Mouse (Mus musculus) liver, adult 10 weeks (tissue): Measurements from ENCODE around the gene Plxna3. TPM values are rescaled to one million over a fixed set of nuclear protein-coding genes. Genes with fewer than 3 reads are reported as not detected.

Source experiments
- polyA plus RNA-seq: library from polyadenylated mRNA; stranded (reverse); fragments of 350-450 nt; fragmentation: Illumina TruSeq; extraction: RNeasy Lipid Tissue Mini Kit (QIAGEN cat#74804); gene quantifications from one replicate; pipeline ENCODE4 v1.2.3, GENCODE M21; 2014; ENCODE audit warnings: low read depth, low replicate concordance

Gene Plxna3
- 0.13 TPM for polyA plus RNA-seq

DNA sequence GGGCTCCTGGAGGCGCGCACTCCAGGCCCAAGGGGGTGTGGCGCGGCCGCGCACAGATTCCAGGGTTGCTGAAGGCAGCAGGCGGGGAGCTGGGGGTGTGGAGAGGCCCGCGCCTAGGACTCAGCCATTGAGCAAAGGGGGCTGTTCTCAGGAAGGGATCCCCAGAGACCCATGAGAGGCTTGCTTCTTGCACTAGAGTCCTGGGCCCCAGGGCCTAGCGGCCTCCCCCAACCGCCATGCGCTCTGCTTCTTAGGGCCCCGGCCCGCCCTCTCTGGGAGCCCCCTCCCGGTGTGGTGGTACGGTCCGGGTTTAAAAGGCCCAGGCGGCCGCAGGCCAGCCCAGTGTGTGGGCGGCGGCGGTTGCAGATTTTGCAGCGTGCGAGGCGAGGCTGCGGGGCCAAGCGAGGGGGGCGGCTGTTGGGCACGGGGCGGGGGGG, at the start of gene Plxna3:
Plxna3 (plus strand) TSS at position 342 of the 437 bp plus-strand sequence.

DNA sequence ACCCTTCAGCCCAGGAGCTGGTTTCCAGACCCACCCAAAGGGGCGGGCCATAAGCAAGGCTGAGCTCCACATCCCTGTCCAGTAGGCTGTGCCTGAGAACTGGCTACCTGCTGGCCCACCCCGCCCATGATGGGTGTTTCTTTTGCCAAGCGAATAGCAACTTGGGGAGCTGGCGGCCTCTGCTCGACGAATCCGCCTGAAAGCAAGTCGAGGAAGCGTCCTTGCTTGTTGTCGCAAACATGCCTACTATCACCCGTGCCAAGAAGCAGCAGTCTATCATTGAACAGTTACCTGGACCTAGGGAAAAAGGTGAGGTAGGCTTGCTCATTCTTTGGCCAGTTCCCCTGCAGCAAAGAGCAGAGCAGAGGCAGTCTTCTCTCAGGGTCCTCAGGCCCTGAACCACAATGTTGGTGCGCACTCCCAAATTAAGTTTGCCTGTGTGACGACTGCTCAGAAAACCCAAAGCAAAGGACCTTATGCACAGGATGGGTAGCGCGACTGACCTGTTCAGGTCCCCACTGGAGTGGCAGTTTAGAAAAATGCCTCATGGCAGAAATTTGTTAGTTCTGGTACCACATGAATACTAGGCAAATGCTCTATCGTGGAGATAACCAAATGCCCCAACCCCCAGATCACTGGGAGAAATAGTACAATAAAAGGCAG, 47.0 kb upstream of the Plxna3 start, which contains the start of the genes Taz and Dnase1l1:
Taz (plus strand) TSS at position 181 of the 663 bp plus-strand sequence.
Dnase1l1 (minus strand) TSS at position 606 of the 663 bp plus-strand sequence.

DNA sequence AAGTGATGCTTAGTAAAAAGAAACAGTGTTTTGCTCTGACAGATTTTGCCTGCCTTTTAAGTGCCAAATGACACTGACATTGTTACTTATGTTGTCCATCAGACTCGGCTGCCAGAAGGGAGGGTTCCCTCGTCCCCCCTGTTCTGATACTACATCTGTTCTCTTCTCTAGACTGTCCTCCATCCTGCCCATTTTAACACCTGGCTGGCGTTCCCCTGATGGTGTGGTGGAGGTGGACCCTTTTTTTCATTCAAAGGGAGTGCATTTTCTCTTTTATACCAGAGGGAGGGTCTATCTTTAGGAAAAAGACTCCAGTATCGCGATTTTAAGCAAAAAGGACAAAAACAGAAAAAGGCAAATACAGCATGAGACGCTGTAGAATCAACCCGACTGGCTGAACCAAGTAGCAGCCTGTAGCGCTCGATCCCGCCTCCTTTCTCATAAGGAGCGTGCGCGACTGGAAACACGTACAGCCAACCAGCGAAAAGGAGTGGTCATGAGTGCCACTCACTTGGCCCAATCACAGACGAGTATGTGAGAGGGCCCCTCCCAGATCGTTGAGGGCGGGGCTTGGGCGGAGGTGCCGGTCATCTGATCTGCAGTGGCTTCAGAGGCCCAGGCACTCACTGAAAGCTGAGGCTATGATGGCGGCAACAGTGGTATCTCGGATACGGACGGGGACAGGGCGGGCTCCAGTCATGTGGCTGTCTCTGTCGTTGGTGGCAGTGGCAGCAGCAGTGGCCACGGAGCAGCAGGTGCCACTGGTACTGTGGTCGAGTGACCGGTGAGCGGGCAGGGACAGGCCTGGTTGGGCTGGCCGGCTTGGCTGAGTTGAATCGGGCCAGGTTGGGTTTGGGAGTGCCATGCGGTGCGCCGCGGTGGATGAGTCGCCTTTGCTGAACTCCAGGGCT, 32.1 kb upstream of the Plxna3 start, which contains the start of gene Atp6ap1:
Atp6ap1 (plus strand) TSS at position 560 of the 911 bp plus-strand sequence.

DNA sequence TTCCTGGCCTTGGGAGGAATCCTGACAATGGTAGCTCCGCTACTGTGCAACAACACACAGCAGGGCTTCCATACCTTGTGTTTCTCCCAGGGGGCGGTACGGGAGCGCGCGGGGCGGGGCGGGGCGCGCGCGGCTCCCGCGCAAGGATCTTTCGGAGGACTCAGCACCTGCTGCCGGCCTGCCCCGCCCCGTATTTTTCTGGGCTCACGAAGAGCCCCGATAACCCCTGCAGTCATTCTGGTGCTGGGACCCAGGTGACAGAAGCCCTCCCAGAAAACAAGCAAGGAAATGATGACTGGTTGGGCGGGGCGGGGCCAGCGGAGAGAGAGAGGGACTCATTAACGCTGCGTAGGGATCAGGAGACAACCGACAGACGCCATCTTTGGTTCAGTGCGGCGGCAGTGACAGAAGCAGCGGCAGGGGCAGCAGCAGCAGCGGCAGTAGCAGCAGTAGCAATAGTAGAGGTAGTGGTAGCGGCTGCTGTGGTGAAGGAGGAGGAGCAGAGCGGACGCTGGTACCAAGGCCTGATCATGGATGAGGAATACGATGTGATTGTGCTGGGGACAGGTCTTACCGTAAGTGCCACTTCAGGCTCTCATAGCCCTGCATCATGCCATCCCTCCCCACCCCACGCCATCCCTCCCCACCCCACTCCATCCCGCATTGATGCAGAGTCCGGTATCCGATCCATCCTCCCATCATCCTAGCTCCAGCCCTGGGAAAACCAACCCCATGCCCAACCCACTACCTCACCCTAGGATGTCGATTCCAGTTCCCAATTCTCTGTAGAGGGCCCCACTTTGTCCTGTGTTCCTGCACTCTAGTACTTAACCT, 23.8 kb upstream of the Plxna3 start, which contains the start of gene Gdi1:
Gdi1 (plus strand) TSS at position 132 of the 834 bp plus-strand sequence.

DNA sequence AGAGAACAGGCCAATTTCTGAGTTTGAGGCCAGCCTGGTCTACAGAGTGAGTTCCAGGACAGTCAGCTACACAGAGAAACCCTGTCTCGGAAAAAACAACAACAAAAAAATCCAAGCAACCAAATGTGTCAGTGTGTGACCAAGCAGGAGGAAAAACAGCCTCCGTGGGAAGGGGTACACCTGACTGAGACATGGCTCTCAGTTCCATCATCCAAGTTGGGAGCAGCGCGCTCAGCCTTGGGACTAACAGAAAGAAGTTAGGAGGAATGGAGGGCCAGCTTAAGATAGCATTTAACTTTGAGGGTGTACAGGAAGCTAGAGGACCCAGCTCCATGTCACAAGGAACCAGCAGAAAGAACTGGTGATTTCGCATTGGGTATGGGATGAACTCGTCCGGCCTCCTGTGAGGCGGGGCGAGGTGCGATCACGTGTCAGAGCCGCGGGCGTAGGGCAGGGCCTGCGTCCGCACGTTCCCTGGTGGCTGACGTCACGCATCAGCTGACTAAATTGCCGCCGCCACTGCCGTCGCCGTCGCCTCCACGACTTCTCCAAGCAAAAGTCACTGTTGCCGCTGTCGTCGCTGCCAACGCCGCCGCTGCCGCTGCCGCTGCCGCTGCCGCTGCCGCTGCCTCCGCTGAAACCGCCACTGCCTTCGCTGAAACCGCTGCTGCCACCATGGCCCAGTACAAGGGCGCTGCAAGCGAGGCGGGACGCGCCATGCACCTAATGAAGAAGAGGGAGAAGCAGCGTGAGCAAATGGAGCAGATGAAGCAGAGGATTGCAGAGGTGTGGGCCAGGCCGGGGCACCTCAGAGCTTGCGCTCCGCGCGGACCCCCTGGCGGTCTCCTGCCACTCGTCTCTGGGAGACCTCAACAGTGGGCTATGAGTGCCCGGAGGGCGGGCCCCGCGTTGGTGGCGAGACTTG, 16.1 kb upstream of the Plxna3 start, which contains the start of gene Fam50a:
Fam50a (plus strand) TSS at position 494 of the 925 bp plus-strand sequence.

DNA sequence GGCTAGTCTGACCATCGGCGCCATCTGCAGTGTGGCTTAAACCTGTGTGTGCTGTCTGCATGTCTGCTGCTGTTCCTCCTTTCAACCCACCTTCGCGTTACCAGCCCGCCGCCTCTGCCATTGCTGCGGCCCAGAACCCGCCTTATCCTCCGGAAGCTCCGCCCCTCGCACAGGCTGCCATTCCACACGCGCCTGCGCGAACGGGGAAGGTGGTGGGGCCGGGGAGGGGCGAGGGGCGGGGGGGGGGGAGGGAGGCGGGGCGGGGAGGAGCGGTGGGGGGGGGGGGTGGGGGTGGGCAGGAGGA, 24.6 kb downstream of the Plxna3 start, which contains the start of gene Lage3:
Lage3 (minus strand) TSS at position 152 of the 304 bp plus-strand sequence.

DNA sequence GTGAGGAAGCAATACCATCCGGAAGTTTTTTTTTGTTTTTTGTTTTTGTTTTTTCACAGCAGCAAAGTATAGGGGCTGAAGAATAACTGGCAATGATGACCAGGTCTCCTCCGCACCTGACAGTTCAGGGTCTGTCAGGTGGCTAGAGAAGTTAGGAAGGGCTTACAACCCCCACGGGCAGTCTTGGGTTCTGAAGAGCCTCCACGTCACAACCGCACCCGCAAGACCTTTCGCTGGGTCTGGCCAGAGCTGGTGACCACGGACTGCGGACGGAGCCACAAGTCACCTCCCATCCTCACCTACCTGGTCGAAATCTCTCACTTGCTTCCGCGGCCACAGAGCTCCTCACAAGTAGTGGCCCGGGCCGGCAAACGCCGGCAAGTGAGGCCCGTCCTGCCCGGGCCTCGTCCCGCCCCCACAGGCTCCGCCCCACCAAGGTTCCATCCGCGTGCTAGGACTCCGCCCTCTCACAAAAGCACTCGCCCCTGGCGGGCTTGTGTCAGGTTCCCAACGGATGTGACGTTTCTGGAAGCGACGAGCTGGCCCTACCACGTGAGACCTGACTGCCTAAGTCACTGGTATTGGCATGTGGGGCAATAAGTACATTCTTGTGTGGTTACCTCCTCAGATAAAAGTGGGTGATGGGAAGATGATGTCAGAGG, 44.2 kb downstream of the Plxna3 start, which contains the start of the genes Ubl4a and Slc10a3:
Ubl4a (minus strand) TSS at position 331 of the 662 bp plus-strand sequence.
Slc10a3 (minus strand) TSS at position 462 of the 662 bp plus-strand sequence.

DNA sequence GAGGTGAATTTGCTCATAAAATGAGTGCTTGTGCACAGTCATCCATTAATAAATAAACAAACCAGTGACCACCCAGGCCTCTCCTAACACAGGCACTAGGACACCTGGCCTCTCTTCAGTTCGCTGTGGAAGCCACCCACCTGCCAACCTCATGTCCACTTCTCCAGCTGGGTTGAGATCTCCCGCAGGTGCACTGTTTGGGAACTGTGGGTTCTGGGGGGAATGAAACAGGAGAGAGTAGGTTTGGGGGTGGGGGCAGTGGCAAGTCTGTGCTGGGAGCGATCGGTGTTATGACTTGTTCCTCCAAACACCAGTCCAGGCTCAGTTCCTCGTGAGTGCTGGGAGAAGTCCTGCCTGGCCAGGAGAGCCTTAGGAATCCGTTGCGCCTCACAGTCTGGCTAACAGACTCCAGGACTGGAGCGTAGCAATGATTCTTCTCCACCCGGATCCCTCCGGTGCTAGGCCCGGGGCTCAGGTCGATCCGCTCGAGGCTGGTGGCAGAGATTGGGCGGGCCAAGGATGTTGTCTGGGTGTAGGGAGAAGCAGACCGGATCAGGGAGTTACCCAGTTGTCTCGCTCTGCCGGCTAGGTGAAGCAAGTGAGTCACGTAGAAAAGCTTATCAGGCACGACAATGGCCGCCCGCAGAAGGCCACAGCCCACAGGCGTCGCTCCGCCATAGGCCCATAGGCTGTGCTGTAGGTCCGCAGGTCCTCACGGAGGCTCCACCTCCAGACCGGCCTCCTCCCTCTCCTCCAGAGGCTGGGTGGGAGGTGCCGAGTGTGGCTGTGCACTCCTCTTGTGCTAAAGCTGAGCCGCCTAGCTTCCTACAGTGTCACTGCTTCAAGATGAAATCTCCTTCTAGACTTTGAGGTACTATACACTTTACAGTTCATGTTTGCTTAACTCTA, 63.9 kb downstream of the Plxna3 start, which contains the start of the genes Fam3a and Ikbkg:
Fam3a (minus strand) TSS at position 738 of the 909 bp plus-strand sequence.
Ikbkg (plus strand) TSS at position 756 of the 909 bp plus-strand sequence.

Other genes starting within 250 kb of the Plxna3 start
- gene Opn1mw, start 201.6 kb upstream of the Plxna3 start, polyA plus RNA-seq, result not detected
- gene Mecp2, start 193.7 kb upstream of the Plxna3 start, polyA plus RNA-seq, result 4.2 TPM
- not detected for gene Tex28, start 161.2 kb upstream of the Plxna3 start, polyA plus RNA-seq
- gene Tktl1, start 151.8 kb upstream of the Plxna3 start, polyA plus RNA-seq, result not detected
- 7.1 TPM for gene Flna, start 79.2 kb upstream of the Plxna3 start, polyA plus RNA-seq
- 18.4 TPM for gene Emd, start 74.4 kb upstream of the Plxna3 start, polyA plus RNA-seq
- gene Rpl10, start 58.3 kb upstream of the Plxna3 start, polyA plus RNA-seq, result 843 TPM
- gene Taz, start 47.2 kb upstream of the Plxna3 start, polyA plus RNA-seq, result 25.2 TPM
- gene Dnase1l1, start 46.7 kb upstream of the Plxna3 start, polyA plus RNA-seq, result 7.3 TPM
- gene Atp6ap1, start 32.0 kb upstream of the Plxna3 start, polyA plus RNA-seq, result 73.7 TPM
- gene Gdi1, start 24.1 kb upstream of the Plxna3 start, polyA plus RNA-seq, result 65.8 TPM
- 11.2 TPM for gene Fam50a, start 16.0 kb upstream of the Plxna3 start, polyA plus RNA-seq
- 10.4 TPM for gene Lage3, start 24.6 kb downstream of the Plxna3 start, polyA plus RNA-seq
- gene Ubl4a, start 44.2 kb downstream of the Plxna3 start, polyA plus RNA-seq, result 19.5 TPM
- 2.3 TPM for gene Slc10a3, start 44.3 kb downstream of the Plxna3 start, polyA plus RNA-seq
- 4.7 TPM for gene Fam3a, start 64.2 kb downstream of the Plxna3 start, polyA plus RNA-seq
- gene Ikbkg, start 64.2 kb downstream of the Plxna3 start, polyA plus RNA-seq, result 44.8 TPM
- gene G6pdx, start 100.1 kb downstream of the Plxna3 start, polyA plus RNA-seq, result 1.2 TPM
- not detected for gene Gm6880, start 152.3 kb downstream of the Plxna3 start, polyA plus RNA-seq
- gene Olfr1326-ps1, start 245.8 kb downstream of the Plxna3 start, polyA plus RNA-seq, result not detected